Mouse (Mus musculus) hindbrain, embryonic 10.5 days (tissue): ENCODE data around the gene Rbms3. TPM values are rescaled to one million over a fixed set of nuclear protein-coding genes. Genes with fewer than 3 reads are reported as not detected.

ENCODE experiments used
- DNase-seq: peaks from one replicate; pipeline ENCODE4 v3.0.0-alpha.2; 2017; ENCODE audit warnings: low spot score
- H3K27ac ChIP-seq: fragments of 300-500 bp; sonication (generic); 2 replicates; pipeline ENCODE4 v1.5.1; 2016; ENCODE audit warnings: mild to moderate bottlenecking, moderate library complexity
- H3K27me3 ChIP-seq: fragments of 300-500 bp; sonication (generic); 2 replicates; pipeline ENCODE4 v1.6.1; 2016; ENCODE audit warnings: mild to moderate bottlenecking; ENCODE audit not compliant: poor library complexity, insufficient read depth, severe bottlenecking
- H3K36me3 ChIP-seq: fragments of 300-500 bp; sonication (generic); 2 replicates; pipeline ENCODE4 v1.6.1; 2016; ENCODE audit warnings: mild to moderate bottlenecking, moderate library complexity
- H3K4me1 ChIP-seq: fragments of 300-500 bp; sonication (generic); replicated peaks from 2 replicates; pipeline ENCODE4 v1.6.1; 2016; ENCODE audit warnings: mild to moderate bottlenecking
- H3K4me3 ChIP-seq: fragments of 300-500 bp; sonication (generic); 2 replicates; pipeline ENCODE4 v1.5.1; 2016; ENCODE audit warnings: mild to moderate bottlenecking, moderate library complexity
- H3K9me3 ChIP-seq: fragments of 300-500 bp; sonication (generic); 2 replicates; pipeline ENCODE4 v1.6.1; 2016; ENCODE audit warnings: mild to moderate bottlenecking, moderate library complexity
- WGBS: fragments of 180-500 bp; shearing (Covaris S2); methylation state at CpG from one replicate; pipeline ENCODE4 v1.1.7; 2016; 5-methylcytosine and 5-hydroxymethylcytosine counted together
- polyA plus RNA-seq: library from polyadenylated mRNA; unstranded; fragments of >200 nt; fragmentation: Nextera tagmentation; extraction: Ambion mirVana; gene quantifications from 2 replicates; pipeline ENCODE4 v1.2.1, GENCODE M21; 2016

The Rbms3 gene
- polyA plus RNA-seq, 1 experiment from 2014 or later: 22.1 TPM

- Histone ChIP-seq H3K36me3 (no peaks in the 10 kb centered on the region), H3K27ac (no peak overlapping the region), H3K4me1 (no peaks in the 10 kb centered on the region), H3K4me3 (no peak overlapping the region), H3K27me3 (no peaks in the 10 kb centered on the region), H3K9me3 (no peaks in the 10 kb centered on the region)
- no peak for DNase-seq
- 87% methylated on average over 18 of the region's 18 CpGs for WGBS
Observed at GRCm38 (mm10) chr9:117393626-117394525, 235.8 kb downstream of the Rbms3 start.

GRCm38 (mm10) chr9:117388024-117388423 lies 241.7 kb downstream of the Rbms3 start:
- H3K4me1 ChIP-seq: no peaks in the 10 kb centered on the region
- DNase-seq: no peak
- WGBS: 88% methylated on average over 9 of the region's 9 CpGs

GRCm38 (mm10) chr9:117380876-117381275 lies 248.8 kb downstream of the Rbms3 start:
- DNase-seq: no peak
- no peaks in the 10 kb centered on the region for H3K27me3 ChIP-seq
- H3K36me3 ChIP-seq: no peaks in the 10 kb centered on the region
- H3K27ac ChIP-seq: no peak overlapping the region
- H3K4me3 ChIP-seq: no peak overlapping the region
- 79% methylated on average over 5 of the region's 5 CpGs for WGBS
- H3K4me1 ChIP-seq: peaks cover 20% of the 10 kb centered on the region; the same call in 1 of the 2 replicates
- H3K9me3 ChIP-seq: no peaks in the 10 kb centered on the region

More at GRCm38 (mm10) chr9:117388024-117388423, 241.7 kb downstream of the Rbms3 start:
- no peaks in the 10 kb centered on the region for H3K9me3 ChIP-seq
- no peaks in the 10 kb centered on the region for H3K36me3 ChIP-seq
- H3K27me3 ChIP-seq: no peaks in the 10 kb centered on the region
- H3K27ac ChIP-seq: no peak overlapping the region
- no peak overlapping the region for H3K4me3 ChIP-seq

GRCm38 (mm10) chr9:117380076-117380475 lies 249.6 kb downstream of the Rbms3 start:
- H3K27me3 ChIP-seq: no peaks in the 10 kb centered on the region
- H3K36me3 ChIP-seq: no peaks in the 10 kb centered on the region
- peaks cover 20% of the 10 kb centered on the region; the same call in 1 of the 2 replicates for H3K4me1 ChIP-seq
- H3K9me3 ChIP-seq: no peaks in the 10 kb centered on the region
- H3K4me3 ChIP-seq: no peak overlapping the region
- peak overlapping the region; percentile 13; the same call in 1 of the 2 replicates for H3K27ac ChIP-seq
- peak; percentile 39 for DNase-seq
- WGBS: 26% methylated on average over 5 of the region's 5 CpGs

GRCm38 (mm10) chr9:117379448-117379983 lies 250.2 kb downstream of the Rbms3 start:
- Histone ChIP-seq H3K36me3 (no peaks in the 10 kb centered on the region), H3K4me1 (peaks cover 20% of the 10 kb centered on the region; the same call in 1 of the 2 replicates), H3K27me3 (no peaks in the 10 kb centered on the region), H3K9me3 (no peaks in the 10 kb centered on the region), H3K4me3 (no peak overlapping the region), H3K27ac (no peak overlapping the region)
- WGBS: 64% methylated on average over 16 of the region's 16 CpGs
- DNase-seq: no peak

GRCm38 (mm10) chr9:117378131-117378890 lies 251.4 kb downstream of the Rbms3 start:
- Histone ChIP-seq H3K36me3 (no peaks in the 10 kb centered on the region), H3K4me3 (no peak overlapping the region), H3K9me3 (no peaks in the 10 kb centered on the region), H3K27me3 (no peaks in the 10 kb centered on the region), H3K4me1 (peaks cover 20% of the 10 kb centered on the region; the same call in 1 of the 2 replicates), H3K27ac (no peak overlapping the region)
- WGBS: 73% methylated on average over 9 of the region's 9 CpGs
- no peak for DNase-seq

GRCm38 (mm10) chr9:117375776-117376175 lies 253.9 kb downstream of the Rbms3 start:
- 93% methylated on average over 3 of the region's 3 CpGs for WGBS
- no peak overlapping the region for H3K27ac ChIP-seq
- no peaks in the 10 kb centered on the region for H3K9me3 ChIP-seq
- DNase-seq: no peak
- peaks cover 22% of the 10 kb centered on the region; the same call in 1 of the 2 replicates for H3K4me1 ChIP-seq
- no peaks in the 10 kb centered on the region for H3K36me3 ChIP-seq
- no peak overlapping the region for H3K4me3 ChIP-seq
- H3K27me3 ChIP-seq: no peaks in the 10 kb centered on the region

- H3K4me3 ChIP-seq: no peak overlapping the region
- H3K4me1 ChIP-seq: 0 out of 2 replicates have a peak, but pooled peaks cover 5% of the 10 kb centered on the region
- no peak overlapping the region for H3K27ac ChIP-seq
- no peak for DNase-seq
- no peaks in the 10 kb centered on the region for H3K9me3 ChIP-seq
- H3K36me3 ChIP-seq: no peaks in the 10 kb centered on the region
- 62% methylated on average over 7 of the region's 7 CpGs for WGBS
- H3K27me3 ChIP-seq: no peaks in the 10 kb centered on the region
Observed at GRCm38 (mm10) chr9:117373164-117373741, 256.5 kb downstream of the Rbms3 start.

GRCm38 (mm10) chr9:117371980-117372379 lies 257.7 kb downstream of the Rbms3 start:
- Histone ChIP-seq H3K4me1 (0 out of 2 replicates have a peak, but pooled peaks cover 2% of the 10 kb centered on the region), H3K9me3 (no peaks in the 10 kb centered on the region), H3K4me3 (no peak overlapping the region), H3K36me3 (no peaks in the 10 kb centered on the region), H3K27me3 (no peaks in the 10 kb centered on the region), H3K27ac (no peak overlapping the region)
- no peak for DNase-seq
- 86% methylated on average over 5 of the region's 5 CpGs for WGBS

- no peak overlapping the region for H3K27ac ChIP-seq
- 94% methylated on average over 6 of the region's 6 CpGs for WGBS
- no peaks in the 10 kb centered on the region for H3K9me3 ChIP-seq
- no peak for DNase-seq
- H3K4me1 ChIP-seq: peaks cover 4% of the 10 kb centered on the region; the same call in 1 of the 2 replicates
- no peak overlapping the region for H3K4me3 ChIP-seq
- H3K36me3 ChIP-seq: no peaks in the 10 kb centered on the region
- H3K27me3 ChIP-seq: no peaks in the 10 kb centered on the region
Observed at GRCm38 (mm10) chr9:117370086-117370485, 259.6 kb downstream of the Rbms3 start.

- 90% methylated on average over 4 of the region's 4 CpGs for WGBS
- no peak for DNase-seq
- Histone ChIP-seq H3K27me3 (no peaks in the 10 kb centered on the region), H3K36me3 (no peaks in the 10 kb centered on the region), H3K9me3 (no peaks in the 10 kb centered on the region), H3K4me3 (no peak overlapping the region), H3K27ac (no peak overlapping the region), H3K4me1 (peaks cover 7% of the 10 kb centered on the region)
Observed at GRCm38 (mm10) chr9:117368016-117368415, 261.7 kb downstream of the Rbms3 start.

GRCm38 (mm10) chr9:117364610-117365009 lies 265.1 kb downstream of the Rbms3 start:
- H3K4me3 ChIP-seq: no peak overlapping the region
- H3K27me3 ChIP-seq: peaks cover 2% of the 10 kb centered on the region; the same call in 1 of the 2 replicates
- no peaks in the 10 kb centered on the region for H3K36me3 ChIP-seq
- DNase-seq: no peak
- no peaks in the 10 kb centered on the region for H3K9me3 ChIP-seq
- H3K4me1 ChIP-seq: peaks cover 17% of the 10 kb centered on the region
- no peak overlapping the region for H3K27ac ChIP-seq
- 46% methylated on average over 3 of the region's 3 CpGs for WGBS
